Mouse (Mus musculus) spleen, postnatal 0 days (tissue): ENCODE results near the gene Nr5a2. TPM values are rescaled to one million over a fixed set of nuclear protein-coding genes. Genes with fewer than 3 reads are reported as not detected.

Experiments
- polyA plus RNA-seq: library from polyadenylated mRNA; unstranded; fragments of >200 nt; fragmentation: Nextera tagmentation; extraction: Ambion mirVana; gene quantifications from 2 replicates; pipeline ENCODE4 v1.2.1, GENCODE M21; 2015

Gene Nr5a2
- 0.16 and 0.22 TPM in 2 replicates for polyA plus RNA-seq

DNA sequence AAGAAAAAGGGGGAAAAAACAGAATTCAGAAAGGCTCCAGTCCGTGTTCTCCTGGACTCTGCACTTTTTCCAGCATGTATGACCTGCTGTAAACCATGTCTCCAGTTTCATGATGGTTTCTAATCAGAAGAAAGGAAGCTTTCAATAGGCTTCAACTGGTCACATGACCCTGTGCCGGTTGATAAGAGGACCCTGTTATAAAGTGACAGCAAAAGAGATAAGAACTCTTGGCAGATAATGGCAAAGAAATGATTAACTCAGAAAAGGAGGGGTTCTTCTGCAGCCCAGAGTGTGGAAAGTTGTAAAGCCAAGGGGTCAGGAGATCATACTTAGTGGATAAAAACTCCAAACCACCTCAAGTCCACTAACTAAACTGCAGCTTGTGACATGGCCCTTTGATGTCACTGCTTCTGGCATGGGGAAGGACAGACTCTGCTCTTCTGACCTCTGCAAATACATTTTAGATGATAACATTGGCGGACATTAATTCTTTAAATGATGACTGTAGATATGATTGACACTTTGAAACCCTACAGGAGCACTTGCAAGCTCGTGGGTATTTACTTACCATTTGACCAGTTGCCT, at the start of gene Nr5a2:
Gene Nr5a2 (minus strand): TSS at position 21 of the 585 bp plus-strand sequence.

